Mouse (Mus musculus) hindbrain, postnatal 0 days (tissue): Measurements from ENCODE around the gene Slco3a1. TPM values are rescaled to one million over a fixed set of nuclear protein-coding genes. Genes with fewer than 3 reads are reported as not detected.

Source experiments
- ATAC-seq: fragments of 200-750 bp; cut with Nextera tagmentation; 2 replicates; pipeline ENCODE4 v1.8.0; 2017; ENCODE audit warnings: mild to moderate bottlenecking, moderate TSS enrichment, moderate library complexity
- DNase-seq: peaks from one replicate; pipeline ENCODE4 v3.0.0-alpha.2; 2015; ENCODE audit warnings: low spot score
- H3K27ac ChIP-seq: fragments of 300-500 bp; sonication (generic); 2 replicates; pipeline ENCODE4 v1.5.1; 2014; ENCODE audit warnings: mild to moderate bottlenecking
- H3K27me3 ChIP-seq: fragments of 300-500 bp; sonication (generic); 2 replicates; pipeline ENCODE4 v1.6.1; 2014; ENCODE audit warnings: low read length, mixed read lengths; ENCODE audit not compliant: insufficient read depth
- H3K36me3 ChIP-seq: fragments of 300-500 bp; sonication (generic); 2 replicates; pipeline ENCODE4 v1.6.1; 2014; ENCODE audit warnings: low read length, mixed read lengths; ENCODE audit not compliant: insufficient read depth
- H3K4me1 ChIP-seq: fragments of 300-500 bp; sonication (generic); 2 replicates; pipeline ENCODE4 v1.6.1; 2014; ENCODE audit warnings: antibody characterized with exemption, low read length, mixed read lengths; ENCODE audit not compliant: insufficient read depth
- H3K4me2 ChIP-seq: fragments of 300-500 bp; sonication (generic); 2 replicates; pipeline ENCODE4 v1.6.1; 2014; ENCODE audit warnings: low read depth, mild to moderate bottlenecking, low read length, moderate library complexity, mixed read lengths
- H3K4me3 ChIP-seq: fragments of 300-500 bp; sonication (generic); 2 replicates; pipeline ENCODE4 v1.5.1; 2014; ENCODE audit warnings: low read length
- H3K9ac ChIP-seq: fragments of 300-500 bp; sonication (generic); replicated peaks from 2 replicates; pipeline ENCODE4 v1.6.1; 2014; ENCODE audit warnings: mild to moderate bottlenecking, low read length, moderate library complexity, mixed read lengths
- H3K9me3 ChIP-seq: fragments of 300-500 bp; sonication (generic); 2 replicates; pipeline ENCODE4 v1.6.1; 2016; ENCODE audit warnings: low read length, mixed read lengths
- CTCF ChIP-seq: IDR thresholded peaks from 2 replicates; pipeline ENCODE4 v1.5.1; 2016; ENCODE audit warnings: antibody characterized with exemption, control low read depth, low read depth
- WGBS: fragments of 180-500 bp; shearing (Covaris S2); extraction: QIAGEN DNeasy Blood & Tissue Kit; methylation state at CpG from one replicate; pipeline ENCODE4 v1.1.7; 2014; 5-methylcytosine and 5-hydroxymethylcytosine counted together
- polyA plus RNA-seq: library from polyadenylated mRNA; unstranded; fragments of >200 nt; fragmentation: Nextera tagmentation; extraction: Ambion mirVana; gene quantifications from 2 replicates; pipeline ENCODE4 v1.2.1, GENCODE M21; 2015
- total RNA-seq: library from RNA; depleted of rRNA; stranded (reverse); fragments of >200 nt; gene quantifications from 2 replicates; pipeline ENCODE4 v1.2.3, GENCODE M21; 2014

Slco3a1 gene
- total and polyA plus RNA-seq, 2 experiments from 2014 or later = 15.0 to 20.7 TPM

GRCm38 (mm10) chr7:74529183-74529757, 25.3 kb downstream of the Slco3a1 start:
- H3K27ac ChIP-seq = no peak overlapping the region
- no peak overlapping the region for H3K4me2 ChIP-seq
- no peaks in the 10 kb centered on the region for H3K4me1 ChIP-seq
- no peak overlapping the region for H3K4me3 ChIP-seq
- no peaks in the 10 kb centered on the region for H3K27me3 ChIP-seq
- no peak for DNase-seq
- no peak for TF ChIP-seq CTCF
- no peak overlapping the region for H3K9ac ChIP-seq
- ATAC-seq = no peak
- H3K36me3 ChIP-seq = no peaks in the 10 kb centered on the region
- H3K9me3 ChIP-seq = no peaks in the 10 kb centered on the region
- WGBS = 54% methylated on average over 4 of the region's 4 CpGs

GRCm38 (mm10) chr7:74528182-74528581, 26.4 kb downstream of the Slco3a1 start:
- no peak for TF ChIP-seq CTCF
- DNase-seq (no peak), ATAC-seq (peak; percentile 32; the same call in 1 of the 2 replicates)
- H3K9ac ChIP-seq = no peak overlapping the region
- H3K4me1 ChIP-seq = no peaks in the 10 kb centered on the region
- no peak overlapping the region for H3K4me3 ChIP-seq
- H3K9me3 ChIP-seq = no peaks in the 10 kb centered on the region
- no peaks in the 10 kb centered on the region for H3K27me3 ChIP-seq
- WGBS = 79% methylated on average over 5 of the region's 5 CpGs
- no peak overlapping the region for H3K27ac ChIP-seq
- no peaks in the 10 kb centered on the region for H3K36me3 ChIP-seq
- H3K4me2 ChIP-seq = no peak overlapping the region

GRCm38 (mm10) chr7:74527689-74528088, 26.9 kb downstream of the Slco3a1 start:
- no peak for ATAC-seq
- Histone ChIP-seq H3K9ac (no peak overlapping the region), H3K27me3 (no peaks in the 10 kb centered on the region), H3K9me3 (no peaks in the 10 kb centered on the region), H3K4me2 (no peak overlapping the region), H3K36me3 (no peaks in the 10 kb centered on the region), H3K27ac (no peak overlapping the region), H3K4me1 (no peaks in the 10 kb centered on the region), H3K4me3 (no peak overlapping the region)
- 77% methylated on average over 6 of the region's 6 CpGs for WGBS
- no peak for TF ChIP-seq CTCF
- DNase-seq = no peak

- no peak overlapping the region for H3K27ac ChIP-seq
- no peaks in the 10 kb centered on the region for H3K4me1 ChIP-seq
- H3K4me2 ChIP-seq = no peak overlapping the region
- DNase-seq (no peak), ATAC-seq (no peak)
- H3K9me3 ChIP-seq = no peaks in the 10 kb centered on the region
- WGBS = 91% methylated on average over 4 of the region's 4 CpGs
- no peaks in the 10 kb centered on the region for H3K36me3 ChIP-seq
- no peak for TF ChIP-seq CTCF
- H3K4me3 ChIP-seq = no peak overlapping the region
- no peaks in the 10 kb centered on the region for H3K27me3 ChIP-seq
- no peak overlapping the region for H3K9ac ChIP-seq
These were observed 28.6 kb downstream of the Slco3a1 start for GRCm38 (mm10) chr7:74526030-74526429.

GRCm38 (mm10) chr7:74525586-74525985, 29.0 kb downstream of the Slco3a1 start:
- DNase-seq (no peak), ATAC-seq (no peak)
- no peak overlapping the region for H3K4me2 ChIP-seq
- H3K9ac ChIP-seq = no peak overlapping the region
- no peak overlapping the region for H3K4me3 ChIP-seq
- no peak overlapping the region for H3K27ac ChIP-seq
- TF ChIP-seq CTCF = no peak
- H3K4me1 ChIP-seq = no peaks in the 10 kb centered on the region
- no peaks in the 10 kb centered on the region for H3K36me3 ChIP-seq
- WGBS = 86% methylated on average over 2 of the region's 2 CpGs
- H3K9me3 ChIP-seq = no peaks in the 10 kb centered on the region
- H3K27me3 ChIP-seq = no peaks in the 10 kb centered on the region

GRCm38 (mm10) chr7:74524188-74524971, 30.2 kb downstream of the Slco3a1 start:
- H3K4me3 ChIP-seq = no peak overlapping the region
- no peaks in the 10 kb centered on the region for H3K9me3 ChIP-seq
- WGBS = 85% methylated on average over 8 of the region's 8 CpGs
- H3K27ac ChIP-seq = no peak overlapping the region
- H3K4me1 ChIP-seq = no peaks in the 10 kb centered on the region
- no peaks in the 10 kb centered on the region for H3K36me3 ChIP-seq
- H3K4me2 ChIP-seq = no peak overlapping the region
- DNase-seq (no peak), ATAC-seq (no peak)
- no peak for TF ChIP-seq CTCF
- H3K9ac ChIP-seq = no peak overlapping the region
- H3K27me3 ChIP-seq = no peaks in the 10 kb centered on the region

- ATAC-seq = peak; percentile 65; the same call in 1 of the 2 replicates
- no peaks in the 10 kb centered on the region for H3K9me3 ChIP-seq
- no peak overlapping the region for H3K9ac ChIP-seq
- peak; percentile 14 for DNase-seq
- no peaks in the 10 kb centered on the region for H3K36me3 ChIP-seq
- WGBS = 46% methylated on average over 4 of the region's 4 CpGs
- no peak overlapping the region for H3K27ac ChIP-seq
- no peak for TF ChIP-seq CTCF
- H3K4me3 ChIP-seq = no peak overlapping the region
- no peaks in the 10 kb centered on the region for H3K4me1 ChIP-seq
- no peak overlapping the region for H3K4me2 ChIP-seq
- H3K27me3 ChIP-seq = no peaks in the 10 kb centered on the region
These were observed 31.5 kb downstream of the Slco3a1 start for GRCm38 (mm10) chr7:74523086-74523485.
